Mouse (Mus musculus): ENCODE measurements around the gene 5430427O19Rik. TPM values are rescaled to one million over a fixed set of nuclear protein-coding genes. Genes with fewer than 3 reads are reported as not detected.

5430427O19Rik gene
- polyA plus RNA-seq, 1 experiment from 2014 or later: 0.06 TPM

Other genes with a start within 250 kb of the 5430427O19Rik start
- 11.7 and 12.7 TPM in 2 replicates for gene Gk, start 93.5 kb upstream of the 5430427O19Rik start, polyA plus RNA-seq (2015; fragmentation: Nextera tagmentation; extraction: Ambion mirVana)
- gene Samt3, start 173.8 kb downstream of the 5430427O19Rik start, polyA plus RNA-seq (2015; fragmentation: Nextera tagmentation; extraction: Ambion mirVana): not detected in 2 replicates

All from hindbrain, embryonic 16.5 days (tissue).